Mouse (Mus musculus) heart, postnatal 4 days (tissue): ENCODE measurements around the gene Tsga10. TPM values are rescaled to one million over a fixed set of nuclear protein-coding genes. Genes with fewer than 3 reads are reported as not detected.

Experiments used
- DNase-seq: peaks from one replicate; pipeline ENCODE4 v3.0.0; 2021
- total RNA-seq, 2 experiments: library from RNA; stranded (reverse); gene quantifications; 2 replicates each; pipeline ENCODE4 v1.2.3; 2021

The Tsga10 gene
- total RNA-seq, 2 experiments from 2014 or later: 4.1 to 4.2 TPM

- no peak for DNase-seq
Observed at GRCm38 (mm10) chr1:37850696-37851095, 15.5 kb downstream of the Tsga10 start.

- DNase-seq: no peak
Observed at GRCm38 (mm10) chr1:37846878-37847277, 19.4 kb downstream of the Tsga10 start.

GRCm38 (mm10) chr1:37831681-37832080 is 34.5 kb downstream of the Tsga10 start:
- no peak for DNase-seq

- DNase-seq: peak; percentile 42
Observed at GRCm38 (mm10) chr1:37802291-37802690, 63.9 kb downstream of the Tsga10 start.

- no peak for DNase-seq
Observed at GRCm38 (mm10) chr1:37800298-37800697, 65.9 kb downstream of the Tsga10 start.

- DNase-seq: no peak
Observed at GRCm38 (mm10) chr1:37799505-37799904, 66.7 kb downstream of the Tsga10 start.

GRCm38 (mm10) chr1:37759407-37759806 is 106.8 kb downstream of the Tsga10 start:
- DNase-seq: no peak

- no peak for DNase-seq
Observed at GRCm38 (mm10) chr1:37744650-37745259, 121.5 kb downstream of the Tsga10 start.

- no peak for DNase-seq
Observed at GRCm38 (mm10) chr1:37742602-37743270, 123.5 kb downstream of the Tsga10 start.

- DNase-seq: no peak
Observed at GRCm38 (mm10) chr1:37742126-37742525, 124.1 kb downstream of the Tsga10 start.

GRCm38 (mm10) chr1:37740161-37740802 is 125.9 kb downstream of the Tsga10 start:
- peak; percentile 25 for DNase-seq

GRCm38 (mm10) chr1:37738895-37739294 is 127.3 kb downstream of the Tsga10 start:
- no peak for DNase-seq

GRCm38 (mm10) chr1:37737045-37737444 is 129.2 kb downstream of the Tsga10 start:
- DNase-seq: no peak

- DNase-seq: no peak
Observed at GRCm38 (mm10) chr1:37735932-37736331, 130.3 kb downstream of the Tsga10 start.

GRCm38 (mm10) chr1:37734841-37735240 is 131.4 kb downstream of the Tsga10 start:
- no peak for DNase-seq

- DNase-seq: no peak
Observed at GRCm38 (mm10) chr1:37729353-37729752, 136.9 kb downstream of the Tsga10 start.

- DNase-seq: no peak
Observed at GRCm38 (mm10) chr1:37728053-37728452, 138.2 kb downstream of the Tsga10 start.

GRCm38 (mm10) chr1:37727186-37727585 is 139.0 kb downstream of the Tsga10 start:
- no peak for DNase-seq

- DNase-seq: no peak
Observed at GRCm38 (mm10) chr1:37726426-37726825, 139.8 kb downstream of the Tsga10 start.

GRCm38 (mm10) chr1:37725880-37726279 is 140.3 kb downstream of the Tsga10 start:
- no peak for DNase-seq

GRCm38 (mm10) chr1:37721092-37721491 is 145.1 kb downstream of the Tsga10 start:
- DNase-seq: no peak

- peak; percentile 78 for DNase-seq
Observed at GRCm38 (mm10) chr1:37719761-37720640, 146.2 kb downstream of the Tsga10 start, which contains the start of gene 2010300C02Rik. Gene 2010300C02Rik, minus strand, starts transcription at chr1:37720085.
